Mouse (Mus musculus) ES-E14 (cell line): ENCODE measurements at regions not wholly inside any gene's neighbourhood (a gene's known extent, or its start where the extent isn't known, plus 50 kb on each side); places are given as distances from the start of the nearest gene placed in this dataset.

Source experiments
- HCFC1 ChIP-seq: IDR thresholded peaks from 2 replicates; pipeline ENCODE4 v1.6.1; 2012; ENCODE audit warnings: low read length, inconsistent platforms, borderline replicate concordance; ENCODE audit not compliant: insufficient read depth
- MAFK ChIP-seq: IDR thresholded peaks from 2 replicates; pipeline ENCODE4 v1.6.1; 2014; ENCODE audit warnings: mild to moderate bottlenecking, low read depth, low read length, inconsistent platforms; ENCODE audit not compliant: insufficient read depth
- ZC3H11A ChIP-seq: IDR thresholded peaks from 2 replicates; pipeline ENCODE4 v1.6.1; 2012; ENCODE audit warnings: low read depth, mild to moderate bottlenecking, inconsistent platforms, low read length, borderline replicate concordance

DNA sequence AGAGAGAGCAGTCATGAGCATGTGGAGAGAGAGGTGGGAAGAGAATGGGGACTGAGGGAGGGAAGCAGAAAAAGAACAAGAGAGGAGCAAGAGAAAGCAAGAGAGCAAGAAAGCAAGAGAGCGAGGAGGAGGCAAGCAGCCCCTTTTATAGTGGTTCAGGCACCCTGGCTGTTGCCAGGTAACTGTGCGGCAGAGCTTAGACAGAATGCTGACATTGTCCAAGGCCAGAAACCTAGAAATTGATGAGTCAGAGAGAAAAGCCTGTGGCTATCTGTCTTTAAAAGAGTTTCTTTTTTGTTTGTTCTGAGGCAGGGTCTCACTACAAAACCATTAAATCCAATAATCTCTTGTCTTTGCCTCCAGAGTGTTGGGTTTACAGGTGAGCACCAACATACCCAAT lies 240.7 kb upstream of the Lrrc3b start:
- TF ChIP-seq MAFK: no peak
- TF ChIP-seq ZC3H11A: no peak
- TF ChIP-seq HCFC1: no peak
